Mouse (Mus musculus): ENCODE results near the gene Abcf3.

GRCm38 (mm10) chr16:20565075-20565474 is 16.7 kb downstream of the Abcf3 start:
- no peak for TF ChIP-seq GATA1 (IDR thresholded peaks at IDR 0.05; ENCODE audit: low read length)
- no peak for TF ChIP-seq TAL1 (IDR thresholded peaks at IDR 0.05; ENCODE audit: low read length)
